Mouse (Mus musculus): ENCODE measurements around the gene Mul1. TPM values are rescaled to one million over a fixed set of nuclear protein-coding genes. Genes with fewer than 3 reads are reported as not detected.

Mul1 gene
- polyA plus RNA-seq, 1 experiment from 2014 or later: 20.1 TPM

GRCm38 (mm10) chr4:138447827-138448602, 13.5 kb downstream of the Mul1 start:
- ATAC-seq (replicated peaks; ENCODE audit: low FRiP score, low TSS enrichment, low read depth): no peak
- no peak for DNase-seq (ENCODE audit: low spot score)
- H3K4me2 ChIP-seq (ENCODE audit: low read length): no peak overlapping the region
- H3K9me3 ChIP-seq (ENCODE audit: control insufficient read depth, low read length): no peaks in the 10 kb centered on the region
- no peak overlapping the region for H3K27ac ChIP-seq (ENCODE audit: low read depth)
- WGBS: 49% methylated on average over 15 of the region's 15 CpGs
- peaks cover under 1% of the 10 kb centered on the region for H3K4me1 ChIP-seq (replicated peaks; ENCODE audit: control insufficient read depth, insufficient read depth, low read length)
- H3K9ac ChIP-seq (ENCODE audit: low read length): no peak overlapping the region
- H3K36me3 ChIP-seq (ENCODE audit: control insufficient read depth, insufficient read depth, low read length): no peaks in the 10 kb centered on the region
- no peak overlapping the region for H3K4me3 ChIP-seq (ENCODE audit: low read depth, low read length)
- no peaks in the 10 kb centered on the region for H3K27me3 ChIP-seq (replicated peaks; ENCODE audit: control insufficient read depth, insufficient read depth, low read length)

GRCm38 (mm10) chr4:138448872-138449615, 14.6 kb downstream of the Mul1 start:
- no peak overlapping the region for H3K4me3 ChIP-seq (ENCODE audit: low read depth, low read length)
- ATAC-seq (replicated peaks; ENCODE audit: low FRiP score, low TSS enrichment, low read depth) (no peak), DNase-seq (ENCODE audit: low spot score) (no peak)
- WGBS: 63% methylated on average over 7 of the region's 7 CpGs
- H3K9ac ChIP-seq (ENCODE audit: low read length): no peak overlapping the region
- H3K4me2 ChIP-seq (ENCODE audit: low read length): no peak overlapping the region
- H3K9me3 ChIP-seq (ENCODE audit: control insufficient read depth, low read length): no peaks in the 10 kb centered on the region
- no peak overlapping the region for H3K27ac ChIP-seq (ENCODE audit: low read depth)
- H3K4me1 ChIP-seq (replicated peaks; ENCODE audit: control insufficient read depth, insufficient read depth, low read length): peaks cover 7% of the 10 kb centered on the region
- H3K36me3 ChIP-seq (ENCODE audit: control insufficient read depth, insufficient read depth, low read length): no peaks in the 10 kb centered on the region
- H3K27me3 ChIP-seq (replicated peaks; ENCODE audit: control insufficient read depth, insufficient read depth, low read length): no peaks in the 10 kb centered on the region

GRCm38 (mm10) chr4:138449636-138450314, 15.3 kb downstream of the Mul1 start:
- DNase-seq (ENCODE audit: low spot score) (no peak), ATAC-seq (replicated peaks; ENCODE audit: low FRiP score, low TSS enrichment, low read depth) (no peak)
- Histone ChIP-seq H3K4me2 (ENCODE audit: low read length) (no peak overlapping the region), H3K27me3 (replicated peaks; ENCODE audit: control insufficient read depth, insufficient read depth, low read length) (no peaks in the 10 kb centered on the region), H3K4me3 (ENCODE audit: low read depth, low read length) (no peak overlapping the region), H3K9ac (ENCODE audit: low read length) (no peak overlapping the region), H3K36me3 (ENCODE audit: control insufficient read depth, insufficient read depth, low read length) (no peaks in the 10 kb centered on the region), H3K27ac (ENCODE audit: low read depth) (no peak overlapping the region), H3K4me1 (replicated peaks; ENCODE audit: control insufficient read depth, insufficient read depth, low read length) (peaks cover 7% of the 10 kb centered on the region), H3K9me3 (ENCODE audit: control insufficient read depth, low read length) (no peaks in the 10 kb centered on the region)
- WGBS: 70% methylated on average over 12 of the region's 12 CpGs

DNA sequence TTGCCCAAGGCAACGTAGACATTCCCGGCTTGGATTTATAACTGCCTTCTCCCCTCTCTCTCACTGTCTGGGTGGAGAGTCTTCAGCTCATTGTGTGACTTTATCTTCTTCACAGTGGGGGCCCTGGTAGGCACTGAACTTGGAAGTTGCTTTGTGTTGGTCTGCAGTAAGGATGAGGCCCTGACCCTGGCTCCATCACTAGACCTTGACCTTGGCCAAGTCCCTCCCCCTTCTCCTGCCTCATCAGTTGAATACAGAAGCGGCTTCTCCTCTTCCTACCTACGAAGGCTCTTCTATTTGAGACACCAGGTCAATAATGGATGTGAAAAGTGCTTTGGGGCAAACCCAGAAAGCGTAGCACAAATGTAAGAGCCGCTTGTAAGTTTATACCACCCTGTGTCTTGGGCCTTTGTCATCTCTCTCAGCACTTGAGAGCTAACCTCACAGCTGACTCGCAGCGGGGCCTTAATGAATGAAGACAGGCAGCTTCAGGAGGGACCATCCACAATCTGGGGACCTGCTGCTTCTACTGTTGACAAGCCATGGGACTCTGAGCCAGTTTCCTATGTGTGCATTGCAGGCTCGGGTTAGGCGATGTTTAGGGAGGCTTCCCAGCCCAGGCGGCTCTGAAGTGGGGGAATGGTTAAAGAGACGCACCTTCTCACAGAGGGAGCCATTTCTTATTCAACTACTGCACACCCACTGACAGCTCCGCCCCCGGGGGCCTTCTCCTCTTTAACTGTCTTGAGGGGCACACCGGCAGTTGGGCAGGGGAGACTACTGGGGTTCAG, 18.0 kb downstream of the Mul1 start:
- Histone ChIP-seq H3K4me1 (replicated peaks; ENCODE audit: control insufficient read depth, insufficient read depth, low read length) (peaks cover 23% of the 10 kb centered on the region), H3K9ac (ENCODE audit: low read length) (no peak overlapping the region), H3K27ac (ENCODE audit: low read depth) (no peak overlapping the region), H3K4me3 (ENCODE audit: low read depth, low read length) (no peak overlapping the region), H3K9me3 (ENCODE audit: control insufficient read depth, low read length) (no peaks in the 10 kb centered on the region), H3K27me3 (replicated peaks; ENCODE audit: control insufficient read depth, insufficient read depth, low read length) (no peaks in the 10 kb centered on the region), H3K36me3 (ENCODE audit: control insufficient read depth, insufficient read depth, low read length) (peaks cover 5% of the 10 kb centered on the region; the same call in 1 of the 2 replicates), H3K4me2 (ENCODE audit: low read length) (no peak overlapping the region)
- DNase-seq (ENCODE audit: low spot score): no peak
- no peak for ATAC-seq (replicated peaks; ENCODE audit: low FRiP score, low TSS enrichment, low read depth)
- 37% methylated on average over 15 of the region's 15 CpGs for WGBS

GRCm38 (mm10) chr4:138453097-138453752, 18.8 kb downstream of the Mul1 start:
- Histone ChIP-seq H3K4me2 (ENCODE audit: low read length) (peak overlapping the region; percentile 94), H3K9me3 (ENCODE audit: control insufficient read depth, low read length) (no peaks in the 10 kb centered on the region), H3K9ac (ENCODE audit: low read length) (no peak overlapping the region), H3K4me3 (ENCODE audit: low read depth, low read length) (peak overlapping the region; percentile 88), H3K36me3 (ENCODE audit: control insufficient read depth, insufficient read depth, low read length) (peaks cover 7% of the 10 kb centered on the region; the same call in 1 of the 2 replicates), H3K4me1 (replicated peaks; ENCODE audit: control insufficient read depth, insufficient read depth, low read length) (peaks cover 27% of the 10 kb centered on the region), H3K27me3 (replicated peaks; ENCODE audit: control insufficient read depth, insufficient read depth, low read length) (no peaks in the 10 kb centered on the region), H3K27ac (ENCODE audit: low read depth) (peak overlapping the region; percentile 86; the same call in 1 of the 2 replicates)
- 8% methylated on average over 19 of the region's 19 CpGs for WGBS
- ATAC-seq (replicated peaks; ENCODE audit: low FRiP score, low TSS enrichment, low read depth) (0 out of 2 replicates have a peak, but pooled peaks have one; percentile 12), DNase-seq (ENCODE audit: low spot score) (peak; percentile 77)

DNA sequence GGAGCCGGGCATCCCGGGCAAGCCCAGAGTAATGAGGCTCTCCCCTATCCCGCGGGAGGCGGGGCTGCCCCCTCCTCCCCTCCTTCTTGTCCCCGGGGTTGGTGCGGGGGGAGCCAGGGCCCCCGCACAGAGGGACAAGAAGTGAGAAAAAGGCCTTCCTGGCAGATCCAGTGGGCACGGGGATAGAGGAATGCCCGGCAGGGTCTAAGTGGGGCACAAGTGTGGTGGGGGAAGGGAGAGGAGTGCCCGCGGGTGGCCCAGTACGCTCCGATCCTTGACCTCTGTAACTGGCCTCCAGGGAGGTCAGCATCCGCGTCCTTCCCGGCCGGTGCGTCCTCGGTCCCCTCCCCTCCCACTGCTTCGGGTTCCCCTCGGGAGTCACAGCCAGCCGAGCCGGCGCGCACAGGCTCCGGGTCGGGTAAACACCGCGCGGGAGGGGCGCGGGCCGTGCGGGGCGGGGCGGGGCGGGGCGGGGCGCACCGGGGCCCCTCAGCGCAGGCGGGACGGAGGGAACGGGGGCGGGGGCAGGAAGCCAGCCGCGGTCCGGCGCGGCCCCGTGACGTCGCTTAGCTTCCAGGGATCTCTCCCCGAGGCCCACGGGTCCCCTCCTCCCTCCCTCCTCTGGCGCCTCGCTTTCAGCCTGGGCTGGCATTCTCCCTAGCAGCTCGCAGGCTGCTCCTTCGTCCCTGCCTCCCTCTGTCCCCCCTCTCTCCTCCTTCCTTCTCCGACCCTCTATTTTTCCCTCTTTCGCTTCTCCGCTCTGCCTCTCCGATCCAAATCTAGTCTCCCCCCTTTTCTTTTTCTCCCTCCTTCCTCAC, 19.5 kb downstream of the Mul1 start, which contains the start of gene Camk2n1:
Gene Camk2n1 (plus strand): TSS at position 562 of the 818 bp plus-strand sequence.
- H3K4me2 ChIP-seq (ENCODE audit: low read length): peak within 1 kb of the TSS; percentile 94
- DNase-seq (ENCODE audit: low spot score): peak; percentile 90
- H3K9ac ChIP-seq (ENCODE audit: low read length): peak within 1 kb of the TSS; percentile 73
- peak within 1 kb of the TSS; percentile 88 for H3K4me3 ChIP-seq (ENCODE audit: low read depth, low read length)
- peaks cover 12% of the 10 kb centered on the region; the same call in 1 of the 2 replicates for H3K36me3 ChIP-seq (ENCODE audit: control insufficient read depth, insufficient read depth, low read length)
- ATAC-seq (replicated peaks; ENCODE audit: low FRiP score, low TSS enrichment, low read depth): peak; percentile 82
- under 1% methylated on average over 51 of the region's 64 CpGs for WGBS
- H3K27ac ChIP-seq (ENCODE audit: low read depth): peak within 1 kb of the TSS; percentile 86
- no peaks in the 10 kb centered on the region for H3K9me3 ChIP-seq (ENCODE audit: control insufficient read depth, low read length)
- H3K27me3 ChIP-seq (replicated peaks; ENCODE audit: control insufficient read depth, insufficient read depth, low read length): no peaks in the 10 kb centered on the region
- H3K4me1 ChIP-seq (replicated peaks; ENCODE audit: control insufficient read depth, insufficient read depth, low read length): peaks cover 33% of the 10 kb centered on the region

DNA sequence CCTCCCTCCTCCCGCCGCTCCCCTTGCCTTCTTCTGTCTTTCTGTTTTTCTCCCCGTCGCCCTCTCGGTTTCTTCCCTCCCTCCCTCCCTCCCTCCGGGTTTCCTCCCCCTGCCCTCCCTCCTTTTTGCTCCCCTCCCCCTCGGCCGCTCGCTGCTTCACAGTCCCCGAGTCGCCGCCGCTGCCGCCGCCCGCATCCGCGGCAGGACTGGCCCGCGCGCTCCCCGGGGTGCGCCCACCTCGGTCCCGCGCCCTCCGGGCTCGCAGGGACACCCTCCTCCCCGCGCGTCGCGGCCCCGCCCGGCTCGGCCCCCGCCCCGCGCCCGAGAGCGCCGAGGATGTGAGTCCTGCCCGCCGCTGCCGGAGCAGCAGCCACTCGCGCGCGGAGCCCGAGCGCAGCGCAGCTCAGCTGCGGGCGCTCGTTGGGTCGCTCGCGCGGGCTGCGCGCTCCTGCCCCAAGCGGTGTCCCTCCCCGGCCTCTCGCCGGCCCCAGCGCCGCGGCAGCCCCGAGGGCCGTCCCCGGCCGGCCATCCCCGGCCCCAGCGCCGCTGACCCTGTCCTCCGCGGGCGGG, 20.2 kb downstream of the Mul1 start:
- H3K4me1 ChIP-seq (replicated peaks; ENCODE audit: control insufficient read depth, insufficient read depth, low read length): peaks cover 33% of the 10 kb centered on the region
- H3K4me3 ChIP-seq (ENCODE audit: low read depth, low read length): peak overlapping the region; percentile 88
- no peaks in the 10 kb centered on the region for H3K9me3 ChIP-seq (ENCODE audit: control insufficient read depth, low read length)
- H3K4me2 ChIP-seq (ENCODE audit: low read length): peak overlapping the region; percentile 94
- H3K36me3 ChIP-seq (ENCODE audit: control insufficient read depth, insufficient read depth, low read length): peaks cover 13% of the 10 kb centered on the region; the same call in 1 of the 2 replicates
- H3K27ac ChIP-seq (ENCODE audit: low read depth): peak overlapping the region; percentile 86
- WGBS: under 1% methylated on average over 68 of the region's 78 CpGs
- H3K9ac ChIP-seq (ENCODE audit: low read length): peak overlapping the region; percentile 73
- ATAC-seq (replicated peaks; ENCODE audit: low FRiP score, low TSS enrichment, low read depth): peak; percentile 38
- no peaks in the 10 kb centered on the region for H3K27me3 ChIP-seq (replicated peaks; ENCODE audit: control insufficient read depth, insufficient read depth, low read length)
- DNase-seq (ENCODE audit: low spot score): peak; percentile 88

All from intestine, embryonic 14.5 days (tissue).